Mouse (Mus musculus) left cerebral cortex, postnatal 36 days (tissue): Measurements from ENCODE around the gene Ugcg. TPM values are rescaled to one million over a fixed set of nuclear protein-coding genes. Genes with fewer than 3 reads are reported as not detected.

ENCODE experiments used
- DNase-seq, 2 experiments: peaks; one replicate each; pipeline ENCODE4 v3.0.0; 2021 to 2022; ENCODE audit warnings: low spot score in 2 of 2, mixed read lengths in 1 of 2
- intact Hi-C: fragments of 180-260 bp; cut with DNase I; formaldehyde crosslinking; loops from one replicate; pipeline ENCODE4 v1.15.1; 2025
- total RNA-seq, 2 experiments: library from RNA; stranded (reverse); gene quantifications; 2 replicates each; pipeline ENCODE4 v1.2.3; 2021

Ugcg gene
- 10 to 100 TPM; 88.1 to 88.4 TPM for total RNA-seq

- intact Hi-C loops, result loop anchor here (2.0 to 10.0 kb wide), 2 partner anchors 94 to 360 kb away; partner anchors contain the start of gene Ptbp3
- DNase-seq, result peak; percentile 65 to 81
Observed at GRCm38 (mm10) chr4:59188802-59189545, at the start of gene Ugcg. Gene Ugcg, plus strand, starts transcription at chr4:59189257.

- intact Hi-C loops, result no loop called here
- no peak for DNase-seq
Observed at GRCm38 (mm10) chr4:59149043-59149442, 40.0 kb upstream of the Ugcg start.

GRCm38 (mm10) chr4:59150907-59151306 lies 38.1 kb upstream of the Ugcg start:
- DNase-seq, result no peak

GRCm38 (mm10) chr4:59151953-59152352 lies 37.1 kb upstream of the Ugcg start:
- intact Hi-C loops, result no loop called here
- no peak for DNase-seq

More at GRCm38 (mm10) chr4:59150907-59151306, 38.1 kb upstream of the Ugcg start:
- intact Hi-C loops, result no loop called here

- intact Hi-C loops, result no loop called here
- no peak for DNase-seq
Observed at GRCm38 (mm10) chr4:59156897-59157592, 32.0 kb upstream of the Ugcg start.

GRCm38 (mm10) chr4:59157654-59158053 lies 31.4 kb upstream of the Ugcg start:
- intact Hi-C loops, result no loop called here
- DNase-seq, result no peak

- DNase-seq, result no peak
- intact Hi-C loops, result no loop called here
Observed at GRCm38 (mm10) chr4:59160289-59160688, 28.8 kb upstream of the Ugcg start.

GRCm38 (mm10) chr4:59160959-59161670 lies 27.9 kb upstream of the Ugcg start:
- DNase-seq, result no peak
- intact Hi-C loops, result no loop called here

- no peak for DNase-seq
- intact Hi-C loops, result no loop called here
Observed at GRCm38 (mm10) chr4:59164034-59164433, 25.0 kb upstream of the Ugcg start.

GRCm38 (mm10) chr4:59167251-59167847 lies 21.7 kb upstream of the Ugcg start:
- DNase-seq, result no peak
- intact Hi-C loops, result no loop called here

- intact Hi-C loops, result no loop called here
- no peak for DNase-seq
Observed at GRCm38 (mm10) chr4:59169981-59170380, 19.1 kb upstream of the Ugcg start.

- no peak for DNase-seq
- intact Hi-C loops, result no loop called here
Observed at GRCm38 (mm10) chr4:59172616-59173015, 16.4 kb upstream of the Ugcg start.

- DNase-seq, result no peak
Observed at GRCm38 (mm10) chr4:59173181-59173922, 15.7 kb upstream of the Ugcg start.

GRCm38 (mm10) chr4:59175003-59175402 lies 14.1 kb upstream of the Ugcg start:
- intact Hi-C loops, result no loop called here
- DNase-seq, result no peak

More at GRCm38 (mm10) chr4:59173181-59173922, 15.7 kb upstream of the Ugcg start:
- intact Hi-C loops, result no loop called here

GRCm38 (mm10) chr4:59175929-59176328 lies 13.1 kb upstream of the Ugcg start:
- no peak for DNase-seq
- intact Hi-C loops, result no loop called here

- intact Hi-C loops, result no loop called here
- DNase-seq, result no peak
Observed at GRCm38 (mm10) chr4:59177566-59177965, 11.5 kb upstream of the Ugcg start.

GRCm38 (mm10) chr4:59181320-59182271 lies 7.5 kb upstream of the Ugcg start:
- no peak for DNase-seq
- intact Hi-C loops, result loop anchor here (10.0 kb wide), 1 partner anchor 87 kb away; no protein-coding TSS in a partner anchor

GRCm38 (mm10) chr4:59185671-59186070 lies 3.4 kb upstream of the Ugcg start:
- no peak for DNase-seq
- intact Hi-C loops, result loop anchor here (10.0 kb wide), 1 partner anchor 91 kb away; no protein-coding TSS in a partner anchor
